Mouse (Mus musculus): ENCODE measurements around the gene Pank1.

Gene Pank1

DNA sequence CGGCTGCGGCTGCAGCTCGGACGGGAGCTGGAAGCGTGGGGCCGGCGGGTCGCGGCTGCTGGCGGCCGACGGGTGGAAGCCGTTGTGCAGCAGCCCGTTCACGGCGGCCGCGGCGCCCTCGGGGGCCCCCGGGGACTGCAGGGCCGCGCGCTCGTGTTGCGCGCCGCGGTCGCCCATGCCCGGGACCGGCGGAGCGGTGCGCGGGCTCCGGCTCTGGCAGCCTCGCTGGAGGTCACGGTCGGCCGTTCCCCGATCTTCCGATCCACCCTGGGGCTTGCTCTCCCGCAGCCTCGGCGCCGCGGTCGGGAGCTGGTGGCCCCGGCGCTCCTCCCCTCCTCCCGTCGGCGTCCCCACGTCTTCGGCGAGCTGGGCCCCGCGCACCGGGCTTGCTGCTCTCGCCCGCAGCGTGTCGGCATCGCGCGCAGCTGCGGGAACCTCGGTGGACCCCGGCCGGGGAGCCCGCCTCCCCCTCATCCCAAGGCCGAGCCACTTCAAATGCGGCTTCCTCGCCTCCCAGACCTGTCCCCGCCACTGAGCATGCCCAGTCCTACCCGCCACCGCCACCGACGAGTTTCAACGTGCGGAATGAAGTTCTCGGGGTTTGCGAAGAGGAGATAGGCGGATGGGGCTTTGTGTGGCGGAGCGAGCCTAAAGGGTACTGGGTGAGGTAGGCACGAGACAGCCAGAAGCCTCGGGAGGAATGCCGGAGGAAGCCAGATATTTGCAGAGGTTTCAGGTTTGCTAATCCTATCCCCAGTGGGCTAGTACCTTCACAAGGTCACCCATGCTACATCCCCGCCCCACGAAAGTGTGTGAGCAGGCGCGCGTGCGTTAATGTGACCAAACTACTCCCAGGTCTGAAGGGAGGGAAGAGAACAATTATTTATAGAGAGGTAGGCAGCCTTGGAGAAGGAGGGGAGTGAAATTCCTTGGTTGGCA is at the start of gene Pank1:
Pank1 (minus strand) TSS at position 853 of the 939 bp plus-strand sequence.
- DNase-seq (ENCODE audit: low read depth, low spot score) = peak; percentile 58

- no peak for DNase-seq (ENCODE audit: low read depth, low spot score)
Measured at GRCm38 (mm10) chr19:34922603-34922963, 43.3 kb upstream of the Pank1 start.

GRCm38 (mm10) chr19:34921652-34922602 is 42.7 kb upstream of the Pank1 start, which contains the start of gene Kif20b:
TSS of gene Kif20b (plus strand) at chr19:34922361.
- DNase-seq (ENCODE audit: low read depth, low spot score) = peak; percentile 89

GRCm38 (mm10) chr19:34921253-34921651 is 42.0 kb upstream of the Pank1 start:
- peak; percentile 13 for DNase-seq (ENCODE audit: low read depth, low spot score)

GRCm38 (mm10) chr19:34920531-34920930 is 41.3 kb upstream of the Pank1 start:
- DNase-seq (ENCODE audit: low read depth, low spot score) = no peak

DNA sequence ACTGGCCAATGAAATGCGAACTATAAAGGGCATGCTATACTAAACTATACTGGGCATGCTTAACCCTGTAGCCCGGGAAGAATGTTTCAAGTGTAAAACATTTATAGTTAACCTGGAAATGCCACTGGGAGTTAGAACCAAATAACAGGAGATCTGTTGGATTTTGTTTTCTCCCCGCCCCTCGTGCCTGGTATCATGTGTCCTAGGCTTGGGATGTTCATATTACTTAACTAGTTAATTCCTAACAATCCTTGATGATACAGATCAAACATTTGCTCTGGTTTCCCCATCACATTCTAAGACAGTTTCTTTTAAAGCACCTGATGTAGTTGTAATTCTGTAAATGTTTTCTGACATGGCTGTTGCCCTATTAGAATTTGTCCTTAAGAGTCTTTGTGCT is 40.8 kb upstream of the Pank1 start:
- no peak for DNase-seq (ENCODE audit: low read depth, low spot score)

- no peak for DNase-seq (ENCODE audit: low read depth, low spot score)
Measured at GRCm38 (mm10) chr19:34912366-34912765, 33.1 kb upstream of the Pank1 start.

DNA sequence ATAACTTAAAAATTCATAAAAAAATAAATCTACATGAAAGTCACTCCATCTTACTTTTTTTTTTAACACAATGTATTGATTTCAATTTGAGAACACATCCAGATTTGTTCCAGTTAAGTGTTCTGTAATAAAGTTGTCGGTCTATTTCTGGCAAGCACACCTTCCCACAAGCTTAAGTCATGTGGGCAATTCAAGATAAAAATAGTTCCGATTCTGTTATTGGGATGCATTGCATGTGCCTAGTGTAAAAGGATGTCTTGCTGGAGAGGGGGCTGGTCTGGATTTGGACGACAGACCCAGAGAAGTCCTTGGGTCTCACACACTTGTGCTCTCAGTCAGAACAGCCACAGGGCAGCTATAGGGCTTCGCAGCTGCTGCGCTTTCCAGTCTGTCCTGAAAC is 27.5 kb upstream of the Pank1 start:
- DNase-seq (ENCODE audit: low read depth, low spot score) = no peak

DNA sequence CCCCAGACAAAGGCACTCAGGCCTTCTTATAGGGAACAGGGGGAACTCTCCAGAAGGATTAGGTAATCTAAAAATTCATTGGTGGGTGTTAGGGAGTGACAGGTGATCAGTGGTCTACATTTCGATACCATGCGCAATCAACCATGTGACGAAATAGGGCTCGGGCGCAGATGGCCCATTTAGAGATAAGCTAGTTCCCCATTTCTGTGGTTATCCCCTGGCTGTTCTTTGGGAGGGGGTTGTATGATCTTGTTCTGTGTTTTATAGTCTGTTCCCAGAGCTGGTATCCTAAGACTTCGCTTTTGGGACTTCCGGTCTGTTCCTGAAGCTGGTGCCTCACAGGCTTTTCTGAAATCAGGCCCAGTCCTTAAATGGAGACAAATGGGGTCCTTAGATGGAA is 26.2 kb upstream of the Pank1 start:
- DNase-seq (ENCODE audit: low read depth, low spot score) = no peak

DNA sequence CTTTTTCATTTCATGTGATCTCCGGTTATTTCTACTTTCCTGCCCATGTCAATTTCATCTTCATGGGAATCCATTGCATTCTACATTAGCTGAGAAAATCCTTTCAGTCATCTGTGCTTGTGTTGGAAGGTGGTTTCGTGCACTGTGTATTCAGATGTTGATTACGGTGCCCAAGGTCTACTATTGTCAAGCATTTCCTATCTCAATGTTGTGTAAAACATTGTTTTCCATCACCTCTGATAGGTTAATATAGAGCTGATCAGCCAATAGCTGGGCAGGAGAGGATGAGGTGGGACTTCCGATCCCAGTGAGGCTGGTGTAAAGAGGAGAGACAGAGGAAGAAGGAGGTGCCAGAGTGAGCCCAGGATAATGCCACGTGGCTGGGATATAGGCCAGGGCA is 24.8 kb upstream of the Pank1 start:
- no peak for DNase-seq (ENCODE audit: low read depth, low spot score)

- no peak for DNase-seq (ENCODE audit: low read depth, low spot score)
Measured at GRCm38 (mm10) chr19:34901735-34902134, 22.5 kb upstream of the Pank1 start.

GRCm38 (mm10) chr19:34901266-34901665 is 22.0 kb upstream of the Pank1 start:
- DNase-seq (ENCODE audit: low read depth, low spot score) = peak; percentile 30

- DNase-seq (ENCODE audit: low read depth, low spot score) = no peak
Measured at GRCm38 (mm10) chr19:34898941-34899340, 19.7 kb upstream of the Pank1 start.

DNA sequence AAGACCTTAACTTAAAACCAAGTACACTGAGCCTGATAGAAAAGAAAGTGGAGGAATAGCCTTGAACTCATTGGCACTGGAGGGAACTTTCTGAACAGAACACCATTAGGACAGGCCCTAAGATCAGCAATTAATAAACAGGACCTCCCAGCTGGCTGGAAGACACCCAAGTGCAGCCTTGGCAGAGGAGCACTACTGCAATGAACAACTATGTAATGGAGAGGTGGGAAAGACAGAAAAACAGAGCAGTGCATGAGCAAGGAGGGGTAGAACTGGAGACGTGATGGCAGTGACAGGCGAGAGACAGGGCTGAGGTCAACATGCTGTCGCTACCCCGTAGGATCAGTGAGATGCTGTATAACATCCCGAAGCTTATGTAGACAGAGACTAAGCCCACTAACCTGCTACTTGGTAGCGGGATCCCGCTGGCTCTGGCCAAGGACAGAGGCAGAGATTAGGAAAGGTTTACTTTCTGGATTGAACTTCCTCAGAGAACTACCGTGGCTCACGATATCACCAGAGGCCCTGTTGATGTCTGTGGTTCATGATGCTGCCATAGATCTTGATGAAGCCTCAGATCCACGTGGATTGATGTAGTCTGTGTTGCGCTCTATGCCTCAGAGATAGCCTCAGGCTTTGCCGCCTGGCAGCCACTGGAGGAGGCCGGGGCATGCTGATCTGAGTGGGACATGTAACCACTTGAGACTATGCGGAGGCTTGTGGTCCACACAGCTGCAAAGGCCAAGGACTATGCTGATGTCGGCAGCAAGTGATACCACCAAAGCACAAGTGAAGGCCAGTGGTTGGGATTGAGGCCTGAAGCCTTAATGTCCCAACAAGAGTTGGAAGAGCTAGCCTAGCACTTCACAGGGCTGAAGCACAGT is 18.1 kb upstream of the Pank1 start:
- no peak for DNase-seq (ENCODE audit: low read depth, low spot score)

GRCm38 (mm10) chr19:34895082-34895481 is 15.8 kb upstream of the Pank1 start:
- DNase-seq (ENCODE audit: low read depth, low spot score) = no peak

DNA sequence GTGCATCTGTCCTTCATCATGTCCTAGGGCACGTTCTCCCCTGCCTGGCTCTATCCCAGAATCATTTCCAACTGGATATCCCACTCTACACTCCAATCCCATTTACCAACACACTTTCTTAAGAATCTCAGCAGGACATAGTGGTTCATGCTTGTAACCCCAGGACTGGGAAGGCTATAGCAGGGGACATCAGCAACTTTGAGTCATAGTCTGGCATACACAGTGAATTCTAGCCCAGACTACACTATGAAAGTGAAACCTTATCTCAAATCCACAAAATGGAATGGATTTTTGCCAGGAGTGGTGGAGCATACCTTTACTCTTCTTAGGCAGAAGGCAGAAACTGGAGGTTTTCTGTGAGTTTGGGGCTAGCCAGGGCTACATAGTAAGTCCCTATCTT is 12.3 kb upstream of the Pank1 start:
- no peak for DNase-seq (ENCODE audit: low read depth, low spot score)

GRCm38 (mm10) chr19:34890981-34891380 is 11.7 kb upstream of the Pank1 start:
- DNase-seq (ENCODE audit: low read depth, low spot score) = no peak

DNA sequence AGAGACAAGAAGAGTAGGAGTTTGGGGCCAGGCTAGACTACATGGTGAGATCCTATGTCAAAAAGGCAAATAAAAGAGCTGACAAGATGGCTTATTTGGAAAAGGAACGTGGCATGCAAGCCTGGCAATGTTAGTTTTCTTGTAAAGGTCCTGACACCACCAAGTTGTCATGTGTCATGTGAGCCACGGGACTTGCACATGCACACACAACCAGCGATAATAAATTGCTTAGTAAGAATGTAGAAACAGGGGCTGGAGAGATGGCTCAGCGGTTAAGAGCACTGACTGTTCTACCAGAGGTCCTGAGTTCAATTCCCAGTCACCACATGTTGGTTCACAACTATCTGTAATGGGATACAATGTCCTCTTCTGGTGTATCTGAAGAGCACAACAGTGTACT is 7.1 kb upstream of the Pank1 start:
- no peak for DNase-seq (ENCODE audit: low read depth, low spot score)

- no peak for DNase-seq (ENCODE audit: low read depth, low spot score)
Measured at GRCm38 (mm10) chr19:34883526-34884224, 4.4 kb upstream of the Pank1 start.

DNA sequence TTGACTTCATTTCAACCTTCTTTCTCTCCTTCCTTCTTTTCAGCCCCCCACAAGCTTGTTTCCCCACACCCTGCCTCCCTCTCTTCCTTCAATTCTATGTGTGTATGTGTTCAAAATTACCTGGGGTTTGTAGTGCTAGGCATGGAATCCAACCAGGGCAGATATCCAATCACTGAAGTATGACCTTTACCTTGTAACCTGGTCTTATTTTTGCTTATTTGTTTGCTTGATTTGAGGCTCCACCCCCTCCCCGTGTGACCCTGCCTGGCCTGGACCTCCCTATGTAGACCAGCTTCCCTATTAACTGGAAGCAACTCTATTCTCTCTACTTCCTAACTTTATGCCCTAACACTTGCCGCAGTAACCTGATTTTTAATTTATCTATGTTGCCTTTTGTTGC is 3.2 kb upstream of the Pank1 start:
- DNase-seq (ENCODE audit: low read depth, low spot score) = no peak

- no peak for DNase-seq (ENCODE audit: low read depth, low spot score)
Measured at GRCm38 (mm10) chr19:34881160-34881559, 1.9 kb upstream of the Pank1 start.
